Mouse (Mus musculus) neural tube, embryonic 11.5 days (tissue): ENCODE data around the gene Alkbh1. TPM values are rescaled to one million over a fixed set of nuclear protein-coding genes. Genes with fewer than 3 reads are reported as not detected.
"Not testable (repeated sequence)": the region's sequence is repeated elsewhere in the genome, so short reads cannot be mapped to it uniquely, and the experiment has no call there.

Experiments
- ATAC-seq: fragments of 200-750 bp; cut with Nextera tagmentation; 2 replicates; pipeline ENCODE4 v1.8.0; 2017; ENCODE audit warnings: moderate number of reproducible peaks, mild to moderate bottlenecking, moderate TSS enrichment, moderate library complexity; ENCODE audit not compliant: insufficient read depth, low FRiP score, low TSS enrichment
- DNase-seq: peaks from one replicate; pipeline ENCODE4 v3.0.0-alpha.2; 2015; ENCODE audit warnings: low spot score
- H3K27ac ChIP-seq: fragments of 300-500 bp; sonication (generic); 2 replicates; pipeline ENCODE4 v1.5.1; 2014; ENCODE audit warnings: low read depth, mild to moderate bottlenecking, low read length
- H3K27me3 ChIP-seq: fragments of 300-500 bp; sonication (generic); 2 replicates; pipeline ENCODE4 v1.6.1; 2014; ENCODE audit warnings: mild to moderate bottlenecking, low read length, mixed read lengths; ENCODE audit not compliant: control insufficient read depth, insufficient read depth
- H3K36me3 ChIP-seq: fragments of 300-500 bp; sonication (generic); 2 replicates; pipeline ENCODE4 v1.6.1; 2014; ENCODE audit warnings: mild to moderate bottlenecking, low read length, moderate library complexity, mixed read lengths; ENCODE audit not compliant: control insufficient read depth, insufficient read depth
- H3K4me1 ChIP-seq: fragments of 300-500 bp; sonication (generic); 2 replicates; pipeline ENCODE4 v1.6.1; 2014; ENCODE audit warnings: low read length, mixed read lengths; ENCODE audit not compliant: control insufficient read depth, insufficient read depth
- H3K4me2 ChIP-seq: fragments of 300-500 bp; sonication (generic); 2 replicates; pipeline ENCODE4 v1.6.1; 2014; ENCODE audit warnings: low read depth, mild to moderate bottlenecking, moderate library complexity
- H3K4me3 ChIP-seq: fragments of 300-500 bp; sonication (generic); 2 replicates; pipeline ENCODE4 v1.5.1; 2014; ENCODE audit warnings: low read depth, low read length
- H3K9ac ChIP-seq: fragments of 300-500 bp; sonication (generic); 2 replicates; pipeline ENCODE4 v1.6.1; 2014; ENCODE audit warnings: mild to moderate bottlenecking, low read length
- H3K9me3 ChIP-seq: fragments of 300-500 bp; sonication (generic); 2 replicates; pipeline ENCODE4 v1.6.1; 2016; ENCODE audit warnings: low read length; ENCODE audit not compliant: control insufficient read depth
- WGBS: fragments of 180-500 bp; shearing (Covaris S2); extraction: QIAGEN DNeasy Blood & Tissue Kit; methylation state at CpG from one replicate; pipeline ENCODE4 v1.1.7; 2014; 5-methylcytosine and 5-hydroxymethylcytosine counted together
- polyA plus RNA-seq: library from polyadenylated mRNA; unstranded; fragments of >200 nt; fragmentation: Nextera tagmentation; extraction: Ambion mirVana; gene quantifications from 2 replicates; pipeline ENCODE4 v1.2.1, GENCODE M21; 2014

The Alkbh1 gene
- 45.6 and 47.0 TPM in 2 replicates for polyA plus RNA-seq

GRCm38 (mm10) chr12:87443700-87444122, at the start of gene Alkbh1, which contains the start of gene Slirp:
Gene Alkbh1, minus strand, starts transcription at chr12:87444017.
Gene Slirp, plus strand, starts transcription at chr12:87443896.
- Histone ChIP-seq H3K4me3 (peak within 1 kb of the TSS; percentile 71), H3K9me3 (no peaks in the 10 kb centered on the region), H3K9ac (peak within 1 kb of the TSS; percentile 89), H3K4me2 (peak within 1 kb of the TSS; percentile 50), H3K36me3 (peaks cover 14% of the 10 kb centered on the region), H3K4me1 (no peaks in the 10 kb centered on the region; the same call in 1 of the 2 replicates), H3K27ac (no peak within 1 kb of the TSS), H3K27me3 (no peaks in the 10 kb centered on the region)
- DNase-seq (peak; percentile 91), ATAC-seq (peak; percentile 95)
- WGBS, result 0% methylated on average over 28 of the region's 28 CpGs

- not testable (repeated sequence) for H3K27me3 ChIP-seq, DNase-seq, H3K9me3 ChIP-seq, H3K4me2 ChIP-seq, H3K36me3 ChIP-seq, ATAC-seq, H3K4me1 ChIP-seq, H3K9ac ChIP-seq, H3K27ac ChIP-seq, H3K4me3 ChIP-seq
- WGBS, result 68% methylated on average over 2 of the region's 2 CpGs
Observed at GRCm38 (mm10) chr12:87488683-87489082, 44.9 kb upstream of the Alkbh1 start.

GRCm38 (mm10) chr12:87482482-87482881, 38.7 kb upstream of the Alkbh1 start:
- not testable (repeated sequence) for H3K36me3 ChIP-seq, H3K4me2 ChIP-seq, H3K4me1 ChIP-seq, H3K27me3 ChIP-seq, H3K9me3 ChIP-seq, H3K27ac ChIP-seq, DNase-seq, H3K4me3 ChIP-seq, H3K9ac ChIP-seq, ATAC-seq
- 78% methylated on average over 5 of the region's 5 CpGs for WGBS

- no peak for ATAC-seq
- 83% methylated on average over 3 of the region's 3 CpGs for WGBS
Observed at GRCm38 (mm10) chr12:87474756-87475155, 30.9 kb upstream of the Alkbh1 start.

GRCm38 (mm10) chr12:87471964-87472786, 28.4 kb upstream of the Alkbh1 start, which contains the start of gene Snw1:
Gene Snw1, minus strand, starts transcription at chr12:87472274.
- DNase-seq, result peak; percentile 96
- Histone ChIP-seq H3K9ac (peak within 1 kb of the TSS; percentile 94), H3K4me1 (peaks cover 6% of the 10 kb centered on the region; the same call in 1 of the 2 replicates), H3K4me3 (peak within 1 kb of the TSS; percentile 69), H3K27me3 (no peaks in the 10 kb centered on the region), H3K4me2 (peak within 1 kb of the TSS; percentile 69), H3K9me3 (no peaks in the 10 kb centered on the region), H3K27ac (peak within 1 kb of the TSS; percentile 73), H3K36me3 (no peaks in the 10 kb centered on the region; the same call in 1 of the 2 replicates)
- WGBS, result 3% methylated on average over 45 of the region's 45 CpGs
- peak; percentile 94 for ATAC-seq

More at GRCm38 (mm10) chr12:87474756-87475155, 30.9 kb upstream of the Alkbh1 start:
- no peak for DNase-seq
- Histone ChIP-seq H3K4me2 (no peak overlapping the region), H3K4me1 (peaks cover 6% of the 10 kb centered on the region; the same call in 1 of the 2 replicates), H3K9ac (no peak overlapping the region), H3K9me3 (no peaks in the 10 kb centered on the region), H3K27me3 (no peaks in the 10 kb centered on the region), H3K36me3 (no peaks in the 10 kb centered on the region), H3K27ac (no peak overlapping the region), H3K4me3 (no peak overlapping the region)

- H3K4me2 ChIP-seq, result peak overlapping the region; percentile 69
- peak overlapping the region; percentile 69 for H3K4me3 ChIP-seq
- ATAC-seq (no peak), DNase-seq (no peak)
- peak overlapping the region; percentile 73; the same call in 1 of the 2 replicates for H3K27ac ChIP-seq
- no peaks in the 10 kb centered on the region for H3K27me3 ChIP-seq
- peaks cover 6% of the 10 kb centered on the region; the same call in 1 of the 2 replicates for H3K4me1 ChIP-seq
- H3K9me3 ChIP-seq, result no peaks in the 10 kb centered on the region
- peak overlapping the region; percentile 94 for H3K9ac ChIP-seq
- WGBS, result under 1% methylated on average over 19 of the region's 19 CpGs
- H3K36me3 ChIP-seq, result no peaks in the 10 kb centered on the region; the same call in 1 of the 2 replicates
Observed at GRCm38 (mm10) chr12:87471421-87471963, 27.7 kb upstream of the Alkbh1 start.

- 61% methylated on average over 7 of the region's 7 CpGs for WGBS
- H3K27me3 ChIP-seq, result no peaks in the 10 kb centered on the region
- H3K27ac ChIP-seq, result no peak overlapping the region
- H3K4me3 ChIP-seq, result peak overlapping the region; percentile 69
- peaks cover 6% of the 10 kb centered on the region; the same call in 1 of the 2 replicates for H3K4me1 ChIP-seq
- ATAC-seq, result no peak
- H3K36me3 ChIP-seq, result no peaks in the 10 kb centered on the region; the same call in 1 of the 2 replicates
- DNase-seq, result no peak
- no peak overlapping the region for H3K9ac ChIP-seq
- peak overlapping the region; percentile 69 for H3K4me2 ChIP-seq
- no peaks in the 10 kb centered on the region for H3K9me3 ChIP-seq
Observed at GRCm38 (mm10) chr12:87470263-87471136, 26.7 kb upstream of the Alkbh1 start.

- no peak overlapping the region for H3K4me2 ChIP-seq
- no peaks in the 10 kb centered on the region for H3K27me3 ChIP-seq
- H3K9ac ChIP-seq, result no peak overlapping the region
- DNase-seq (no peak), ATAC-seq (no peak)
- H3K9me3 ChIP-seq, result no peaks in the 10 kb centered on the region
- no peak overlapping the region for H3K27ac ChIP-seq
- no peak overlapping the region for H3K4me3 ChIP-seq
- peaks cover 5% of the 10 kb centered on the region for H3K36me3 ChIP-seq
- H3K4me1 ChIP-seq, result no peaks in the 10 kb centered on the region
- WGBS, result 87% methylated on average over 6 of the region's 6 CpGs
Observed at GRCm38 (mm10) chr12:87464678-87465297, 21.0 kb upstream of the Alkbh1 start.
